Mouse (Mus musculus) macrophage (primary cell): ENCODE results near the gene Pigc. TPM values are rescaled to one million over a fixed set of nuclear protein-coding genes. Genes with fewer than 3 reads are reported as not detected.

ENCODE experiments used
- H3K27ac ChIP-seq: fragments of 350-480 bp; formaldehyde crosslinking; 2 replicates; pipeline ENCODE4 v1.9.0; 2021
- H3K36me3 ChIP-seq: fragments of 350-480 bp; formaldehyde crosslinking; 2 replicates; pipeline ENCODE4 v1.9.0; 2021; ENCODE audit errors: inconsistent target
- H3K4me3 ChIP-seq: fragments of 350-480 bp; formaldehyde crosslinking; 2 replicates; pipeline ENCODE4 v1.9.0; 2021; ENCODE audit errors: inconsistent target
- H3K79me2 ChIP-seq: fragments of 350-480 bp; formaldehyde crosslinking; 2 replicates; pipeline ENCODE4 v1.9.0; 2021; ENCODE audit errors: inconsistent target
- WGBS: methylation state at CpG from one replicate; pipeline ENCODE4 v1.1.7; 2026; ENCODE audit warnings: inconsistent platforms; ENCODE audit not compliant: missing documents; 5-methylcytosine and 5-hydroxymethylcytosine counted together
- polyA plus RNA-seq: library from polyadenylated mRNA; stranded (reverse); fragments of 250-400 nt; gene quantifications from 3 replicates; pipeline ENCODE4 v1.2.4, GENCODE M21; 2018; ENCODE audit warnings: inconsistent platforms

Pigc gene
- polyA plus RNA-seq, 1 experiment from 2014 or later = 11.5 TPM

GRCm38 (mm10) chr1:161957964-161958950 lies 10.7 kb upstream of the Pigc start:
- H3K79me2 ChIP-seq = no peaks in the 10 kb centered on the region
- no peak overlapping the region for H3K27ac ChIP-seq
- H3K4me3 ChIP-seq = no peak overlapping the region
- no peaks in the 10 kb centered on the region for H3K36me3 ChIP-seq
- 94% methylated on average over 19 of the region's 19 CpGs for WGBS

DNA sequence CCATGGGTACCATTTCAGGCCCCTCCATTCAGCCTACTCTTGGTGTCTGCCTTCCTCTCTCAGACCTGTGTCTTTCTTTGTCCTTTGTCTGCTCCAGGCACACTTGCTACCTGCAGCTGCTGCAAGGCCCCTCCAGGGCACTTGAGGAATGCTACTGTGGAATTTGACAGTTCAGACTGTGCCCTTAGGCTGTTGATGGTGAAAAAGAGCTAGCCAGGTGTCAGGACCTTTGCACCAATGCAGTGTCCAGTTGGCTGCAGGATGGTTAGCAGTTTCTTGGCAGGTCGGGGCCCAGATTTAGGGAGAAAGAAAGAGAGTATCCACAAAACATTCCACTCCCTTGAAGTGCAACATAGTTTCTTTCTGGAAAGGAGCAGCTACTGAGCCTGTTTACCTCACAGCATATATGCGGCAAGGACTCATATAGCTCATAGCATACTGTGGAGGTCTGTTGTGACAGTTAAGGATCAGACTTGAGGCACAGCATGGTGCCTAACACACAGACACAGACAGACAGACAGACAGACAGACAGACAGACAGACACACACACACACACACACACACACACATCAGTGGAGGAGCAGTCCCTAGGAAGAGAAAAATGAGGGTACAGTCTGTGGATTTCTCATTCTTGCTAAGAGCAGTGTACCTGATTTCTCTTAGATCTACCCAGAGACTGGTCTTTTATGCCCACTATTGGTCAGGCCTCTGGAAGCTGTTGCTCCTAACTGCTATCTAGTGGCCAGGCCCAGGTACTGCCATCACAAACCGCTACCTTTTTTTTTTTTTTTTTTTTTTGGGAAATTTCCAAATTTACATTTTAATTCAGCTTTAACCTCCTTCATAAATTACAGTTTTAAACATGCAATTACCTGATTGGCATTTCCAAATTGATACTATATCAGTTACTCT lies 6.3 kb upstream of the Pigc start:
- Histone ChIP-seq H3K79me2 (no peaks in the 10 kb centered on the region), H3K27ac (no peak overlapping the region), H3K36me3 (no peaks in the 10 kb centered on the region), H3K4me3 (no peak overlapping the region)
- 67% methylated on average over 3 of the region's 3 CpGs for WGBS

DNA sequence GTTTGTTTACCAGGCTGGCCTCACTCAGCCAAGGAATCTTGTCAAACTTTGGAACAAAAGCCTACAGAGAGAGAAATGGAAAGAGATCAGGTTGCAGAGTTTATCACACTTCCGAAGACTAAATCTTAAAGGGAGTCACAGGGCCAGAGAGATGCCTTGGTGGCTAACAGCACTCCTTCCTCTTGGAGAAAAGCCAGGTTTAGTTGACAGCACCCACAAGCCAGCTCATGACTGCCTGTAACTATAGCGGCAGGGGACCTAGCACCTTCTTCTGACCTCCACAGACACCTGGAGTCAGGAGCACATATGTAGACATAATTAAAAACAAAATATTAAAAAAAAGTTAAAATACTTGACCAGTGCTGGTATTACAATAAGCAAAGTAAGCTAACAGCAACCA lies 1.1 kb upstream of the Pigc start:
- H3K27ac ChIP-seq = no peak overlapping the region
- H3K4me3 ChIP-seq = no peak overlapping the region
- 35% methylated on average over 2 of the region's 2 CpGs for WGBS
- H3K79me2 ChIP-seq = peaks cover 30% of the 10 kb centered on the region
- no peaks in the 10 kb centered on the region for H3K36me3 ChIP-seq

GRCm38 (mm10) chr1:161970874-161971273 lies 1.9 kb downstream of the Pigc start:
- Histone ChIP-seq H3K27ac (no peak overlapping the region), H3K4me3 (no peak overlapping the region), H3K36me3 (no peaks in the 10 kb centered on the region), H3K79me2 (peaks cover 30% of the 10 kb centered on the region)
- 97% methylated on average over 9 of the region's 9 CpGs for WGBS

GRCm38 (mm10) chr1:161972233-161972632 lies 3.2 kb downstream of the Pigc start:
- H3K36me3 ChIP-seq = no peaks in the 10 kb centered on the region
- no peak overlapping the region for H3K27ac ChIP-seq
- no peak overlapping the region for H3K4me3 ChIP-seq
- 95% methylated on average over 8 of the region's 8 CpGs for WGBS
- peaks cover 30% of the 10 kb centered on the region for H3K79me2 ChIP-seq

GRCm38 (mm10) chr1:161976255-161977182 lies 7.5 kb downstream of the Pigc start:
- no peak overlapping the region for H3K27ac ChIP-seq
- H3K4me3 ChIP-seq = no peak overlapping the region
- peaks cover 7% of the 10 kb centered on the region; the same call in 1 of the 2 replicates for H3K79me2 ChIP-seq
- no peaks in the 10 kb centered on the region for H3K36me3 ChIP-seq
- WGBS = 53% methylated on average over 16 of the region's 16 CpGs

- peaks cover under 1% of the 10 kb centered on the region; the same call in 1 of the 2 replicates for H3K79me2 ChIP-seq
- no peak overlapping the region for H3K4me3 ChIP-seq
- 93% methylated on average over 4 of the region's 4 CpGs for WGBS
- no peak overlapping the region for H3K27ac ChIP-seq
- H3K36me3 ChIP-seq = no peaks in the 10 kb centered on the region
Measured at GRCm38 (mm10) chr1:161977331-161977730, 8.3 kb downstream of the Pigc start.

DNA sequence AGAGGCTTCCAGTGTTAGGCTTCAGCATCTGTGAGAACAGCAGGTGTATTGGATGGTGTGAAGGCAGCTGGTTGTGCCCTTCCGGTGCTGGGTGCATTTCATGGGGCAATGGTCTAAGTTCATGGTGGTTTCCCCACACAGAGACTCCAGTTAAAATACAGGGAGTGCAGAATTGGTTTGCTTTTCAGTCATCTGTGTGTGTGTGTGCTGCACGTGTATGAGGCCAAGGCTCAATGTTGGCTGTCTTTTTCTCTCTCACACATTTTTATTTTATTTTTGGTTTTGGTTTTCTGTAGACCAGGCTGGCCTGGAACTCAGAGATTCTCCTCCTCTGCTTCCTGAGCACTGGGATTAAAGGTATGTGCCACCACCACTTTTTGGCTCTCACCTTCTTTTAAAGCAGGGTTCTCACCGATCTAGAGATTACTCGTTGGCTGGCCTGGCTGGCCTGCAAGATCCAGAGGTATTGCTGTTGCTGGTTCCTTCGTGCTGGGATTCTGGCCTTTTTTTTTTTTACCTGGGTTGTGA lies 9.3 kb downstream of the Pigc start:
- H3K36me3 ChIP-seq = no peaks in the 10 kb centered on the region
- no peak overlapping the region for H3K27ac ChIP-seq
- H3K79me2 ChIP-seq = no peaks in the 10 kb centered on the region
- 93% methylated on average over 5 of the region's 5 CpGs for WGBS
- no peak overlapping the region for H3K4me3 ChIP-seq

GRCm38 (mm10) chr1:161979536-161979935 lies 10.6 kb downstream of the Pigc start, which contains the start of gene 4930558K02Rik:
Gene 4930558K02Rik (minus strand): TSS chr1:161979636.
- 100% methylated on average over 1 of the region's 1 CpGs for WGBS
- H3K79me2 ChIP-seq = no peaks in the 10 kb centered on the region
- no peak within 1 kb of the TSS for H3K27ac ChIP-seq
- no peak within 1 kb of the TSS for H3K4me3 ChIP-seq
- H3K36me3 ChIP-seq = no peaks in the 10 kb centered on the region

- WGBS = 82% methylated on average over 2 of the region's 2 CpGs
- no peak overlapping the region for H3K4me3 ChIP-seq
Measured at GRCm38 (mm10) chr1:161980046-161980445, 11.1 kb downstream of the Pigc start.

GRCm38 (mm10) chr1:161980626-161981298 lies 11.8 kb downstream of the Pigc start:
- no peak overlapping the region for H3K27ac ChIP-seq
- no peaks in the 10 kb centered on the region for H3K79me2 ChIP-seq
- no peaks in the 10 kb centered on the region for H3K36me3 ChIP-seq
- 86% methylated on average over 9 of the region's 9 CpGs for WGBS
- no peak overlapping the region for H3K4me3 ChIP-seq

More at GRCm38 (mm10) chr1:161980046-161980445, 11.1 kb downstream of the Pigc start:
- Histone ChIP-seq H3K79me2 (no peaks in the 10 kb centered on the region), H3K27ac (no peak overlapping the region), H3K36me3 (no peaks in the 10 kb centered on the region)

DNA sequence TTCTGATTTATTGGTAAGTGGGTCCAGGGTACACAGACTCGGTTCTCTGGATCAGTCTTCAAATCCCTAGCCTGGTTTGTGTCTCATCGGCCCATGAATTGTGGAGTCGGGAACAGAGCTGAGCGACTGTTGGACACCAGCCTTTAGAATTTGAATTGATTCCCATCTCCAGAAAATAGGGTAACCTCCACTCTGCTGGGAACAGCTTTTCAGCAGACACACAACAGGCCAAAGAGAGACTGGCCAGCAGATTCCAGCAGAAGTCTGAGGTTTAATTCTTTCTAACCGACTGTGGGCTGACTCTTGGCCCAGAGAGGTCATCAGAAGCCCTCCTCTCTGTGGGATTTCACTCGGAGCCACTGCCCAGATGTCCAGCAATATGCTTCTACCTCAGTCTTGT lies 14.5 kb downstream of the Pigc start:
- no peaks in the 10 kb centered on the region for H3K79me2 ChIP-seq
- no peaks in the 10 kb centered on the region for H3K36me3 ChIP-seq
- no peak overlapping the region for H3K4me3 ChIP-seq
- 89% methylated on average over 6 of the region's 6 CpGs for whole genome bisulfite sequencing
- no peak overlapping the region for H3K27ac ChIP-seq

GRCm38 (mm10) chr1:161983979-161984566 lies 15.1 kb downstream of the Pigc start:
- H3K79me2 ChIP-seq = no peaks in the 10 kb centered on the region
- 85% methylated on average over 4 of the region's 4 CpGs for WGBS
- H3K27ac ChIP-seq = no peak overlapping the region
- H3K4me3 ChIP-seq = no peak overlapping the region
- H3K36me3 ChIP-seq = no peaks in the 10 kb centered on the region
